Mouse (Mus musculus) kidney, postnatal 0 days (tissue): Measurements from ENCODE around the gene Ift43. TPM values are rescaled to one million over a fixed set of nuclear protein-coding genes. Genes with fewer than 3 reads are reported as not detected.

Experiments used
- ATAC-seq: fragments of 200-750 bp; cut with Nextera tagmentation; replicated peaks from 2 replicates; pipeline ENCODE4 v1.8.0; 2017; ENCODE audit warnings: low read depth, moderate number of reproducible peaks, moderate TSS enrichment, moderate library complexity; ENCODE audit not compliant: low FRiP score
- DNase-seq: peaks from one replicate; pipeline ENCODE4 v3.0.0-alpha.2; 2016; ENCODE audit warnings: low spot score
- H3K27ac ChIP-seq: fragments of 300-500 bp; sonication (generic); 2 replicates; pipeline ENCODE4 v1.5.1; 2014; ENCODE audit warnings: mild to moderate bottlenecking
- H3K27me3 ChIP-seq: fragments of 300-500 bp; sonication (generic); 2 replicates; pipeline ENCODE4 v1.6.1; 2014; ENCODE audit warnings: low read length, mixed read lengths; ENCODE audit not compliant: insufficient read depth
- H3K36me3 ChIP-seq: fragments of 300-500 bp; sonication (generic); 2 replicates; pipeline ENCODE4 v1.6.1; 2014; ENCODE audit warnings: low read length, mixed read lengths; ENCODE audit not compliant: insufficient read depth
- H3K4me1 ChIP-seq: fragments of 300-500 bp; sonication (generic); replicated peaks from 2 replicates; pipeline ENCODE4 v1.6.1; 2014; ENCODE audit warnings: antibody characterized with exemption, low read length, mixed read lengths; ENCODE audit not compliant: insufficient read depth
- H3K4me2 ChIP-seq: fragments of 300-500 bp; sonication (generic); 2 replicates; pipeline ENCODE4 v1.6.1; 2014; ENCODE audit warnings: mild to moderate bottlenecking, low read length, moderate library complexity, mixed read lengths
- H3K4me3 ChIP-seq: fragments of 300-500 bp; sonication (generic); replicated peaks from 2 replicates; pipeline ENCODE4 v1.5.1; 2014; ENCODE audit warnings: low read depth, low read length
- H3K9ac ChIP-seq: fragments of 300-500 bp; sonication (generic); 2 replicates; pipeline ENCODE4 v1.6.1; 2014; ENCODE audit warnings: low read depth, low read length
- H3K9me3 ChIP-seq: fragments of 300-500 bp; sonication (generic); replicated peaks from 2 replicates; pipeline ENCODE4 v1.6.1; 2016; ENCODE audit warnings: low read length, inconsistent platforms, mixed read lengths
- CTCF ChIP-seq: IDR thresholded peaks from 2 replicates; pipeline ENCODE4 v1.5.1; 2016; ENCODE audit warnings: antibody characterized with exemption, low read depth, mild to moderate bottlenecking, moderate library complexity
- WGBS: fragments of 180-500 bp; shearing (Covaris S2); extraction: QIAGEN DNeasy Blood & Tissue Kit; methylation state at CpG from one replicate; pipeline ENCODE4 v1.1.7; 2014; 5-methylcytosine and 5-hydroxymethylcytosine counted together
- polyA plus RNA-seq: library from polyadenylated mRNA; unstranded; fragments of >200 nt; fragmentation: Nextera tagmentation; extraction: Ambion mirVana; gene quantifications from 2 replicates; pipeline ENCODE4 v1.2.1, GENCODE M21; 2015

Ift43 gene
- polyA plus RNA-seq, 1 experiment from 2014 or later = 87.3 TPM

GRCm38 (mm10) chr12:86128122-86128521 is 45.8 kb downstream of the Ift43 start:
- 33% methylated on average over 6 of the region's 6 CpGs for WGBS
- H3K9me3 ChIP-seq = no peaks in the 10 kb centered on the region
- no peak for TF ChIP-seq CTCF
- H3K36me3 ChIP-seq = no peaks in the 10 kb centered on the region
- DNase-seq (no peak), ATAC-seq (no peak)
- H3K9ac ChIP-seq = no peak overlapping the region
- 0 out of 2 replicates have a peak overlapping the region, but pooled peaks have one; percentile 19 for H3K27ac ChIP-seq
- H3K27me3 ChIP-seq = no peaks in the 10 kb centered on the region
- H3K4me3 ChIP-seq = no peak overlapping the region
- H3K4me2 ChIP-seq = no peak overlapping the region
- H3K4me1 ChIP-seq = 0 out of 2 replicates have a peak, but pooled peaks cover 8% of the 10 kb centered on the region

- DNase-seq (no peak), ATAC-seq (no peak)
- H3K27ac ChIP-seq = no peak overlapping the region
- H3K9me3 ChIP-seq = no peaks in the 10 kb centered on the region
- H3K4me2 ChIP-seq = no peak overlapping the region
- H3K36me3 ChIP-seq = no peaks in the 10 kb centered on the region
- H3K4me3 ChIP-seq = no peak overlapping the region
- H3K9ac ChIP-seq = no peak overlapping the region
- no peak for TF ChIP-seq CTCF
- H3K27me3 ChIP-seq = no peaks in the 10 kb centered on the region
- 81% methylated on average over 8 of the region's 8 CpGs for whole genome bisulfite sequencing
- H3K4me1 ChIP-seq = 0 out of 2 replicates have a peak, but pooled peaks cover 8% of the 10 kb centered on the region
These were observed 46.7 kb downstream of the Ift43 start for GRCm38 (mm10) chr12:86129005-86129404.

- Histone ChIP-seq H3K4me1 (0 out of 2 replicates have a peak, but pooled peaks cover 8% of the 10 kb centered on the region), H3K9me3 (no peaks in the 10 kb centered on the region), H3K36me3 (no peaks in the 10 kb centered on the region), H3K27me3 (no peaks in the 10 kb centered on the region), H3K4me3 (no peak overlapping the region), H3K9ac (no peak overlapping the region), H3K4me2 (no peak overlapping the region), H3K27ac (no peak overlapping the region)
- no peak for ATAC-seq
- no peak for TF ChIP-seq CTCF
- WGBS = 51% methylated on average over 10 of the region's 10 CpGs
- no peak for DNase-seq
These were observed 47.4 kb downstream of the Ift43 start for GRCm38 (mm10) chr12:86129696-86130095.

- Histone ChIP-seq H3K9ac (no peak overlapping the region), H3K4me3 (no peak overlapping the region), H3K4me2 (no peak overlapping the region), H3K27me3 (no peaks in the 10 kb centered on the region), H3K4me1 (0 out of 2 replicates have a peak, but pooled peaks cover 8% of the 10 kb centered on the region), H3K27ac (no peak overlapping the region), H3K9me3 (no peaks in the 10 kb centered on the region), H3K36me3 (no peaks in the 10 kb centered on the region)
- WGBS = 27% methylated on average over 2 of the region's 2 CpGs
- ATAC-seq = no peak
- DNase-seq = peak; percentile 86
- peak; percentile 84 for TF ChIP-seq CTCF
These were observed 50.5 kb downstream of the Ift43 start for GRCm38 (mm10) chr12:86132799-86133198.

GRCm38 (mm10) chr12:86135691-86136090 is 53.4 kb downstream of the Ift43 start:
- ATAC-seq = no peak
- Histone ChIP-seq H3K36me3 (no peaks in the 10 kb centered on the region), H3K27me3 (no peaks in the 10 kb centered on the region), H3K9ac (no peak overlapping the region), H3K27ac (no peak overlapping the region), H3K9me3 (no peaks in the 10 kb centered on the region), H3K4me1 (no peaks in the 10 kb centered on the region), H3K4me2 (no peak overlapping the region), H3K4me3 (no peak overlapping the region)
- DNase-seq = no peak
- no peak for TF ChIP-seq CTCF
- 87% methylated on average over 4 of the region's 4 CpGs for WGBS

GRCm38 (mm10) chr12:86138696-86139095 is 56.4 kb downstream of the Ift43 start:
- DNase-seq (no peak), ATAC-seq (no peak)
- no peaks in the 10 kb centered on the region for H3K4me1 ChIP-seq
- no peak for TF ChIP-seq CTCF
- H3K27me3 ChIP-seq = no peaks in the 10 kb centered on the region
- 61% methylated on average over 9 of the region's 9 CpGs for WGBS
- no peaks in the 10 kb centered on the region for H3K9me3 ChIP-seq
- H3K4me2 ChIP-seq = no peak overlapping the region
- H3K36me3 ChIP-seq = no peaks in the 10 kb centered on the region
- H3K9ac ChIP-seq = no peak overlapping the region
- H3K4me3 ChIP-seq = no peak overlapping the region
- no peak overlapping the region for H3K27ac ChIP-seq

- ATAC-seq (no peak), DNase-seq (no peak)
- Histone ChIP-seq H3K27me3 (no peaks in the 10 kb centered on the region), H3K9ac (no peak overlapping the region), H3K36me3 (no peaks in the 10 kb centered on the region), H3K27ac (no peak overlapping the region), H3K4me2 (no peak overlapping the region), H3K9me3 (no peaks in the 10 kb centered on the region), H3K4me1 (no peaks in the 10 kb centered on the region), H3K4me3 (no peak overlapping the region)
- TF ChIP-seq CTCF = no peak
- WGBS = 86% methylated on average over 1 of the region's 1 CpGs
These were observed 60.0 kb downstream of the Ift43 start for GRCm38 (mm10) chr12:86142389-86142788.
